Mouse (Mus musculus) embryonic fibroblast, embryonic 13.5 days (primary cell): ENCODE results near the gene Gp1ba.

Experiments used
- CTCF ChIP-seq: IDR thresholded peaks from 2 replicates; pipeline ENCODE4 v1.5.1; 2011; ENCODE audit warnings: mild to moderate bottlenecking, control low read depth, low read length, moderate library complexity, borderline replicate concordance; ENCODE audit not compliant: insufficient read depth
- POLR2A ChIP-seq: IDR thresholded peaks from 2 replicates; pipeline ENCODE4 v1.6.1; 2011; ENCODE audit warnings: low read depth, mild to moderate bottlenecking, control low read depth, low read length, moderate library complexity

GRCm38 (mm10) chr11:70648512-70648911 is 9.6 kb downstream of the Gp1ba start:
- TF ChIP-seq CTCF (no peak), POLR2A (0 out of 2 replicates have a peak, but pooled peaks have one; percentile 15)
